Mouse (Mus musculus) 416B (cell line): ENCODE measurements around the gene Grin2a.
A peak's percentile ranks its signal among the peaks of the same experiment; 100 is the strongest.

ENCODE experiments used
- DNase-seq: peaks from one replicate; pipeline ENCODE4 v3.0.0; 2011; ENCODE audit warnings: low read depth

Gene Grin2a

DNA sequence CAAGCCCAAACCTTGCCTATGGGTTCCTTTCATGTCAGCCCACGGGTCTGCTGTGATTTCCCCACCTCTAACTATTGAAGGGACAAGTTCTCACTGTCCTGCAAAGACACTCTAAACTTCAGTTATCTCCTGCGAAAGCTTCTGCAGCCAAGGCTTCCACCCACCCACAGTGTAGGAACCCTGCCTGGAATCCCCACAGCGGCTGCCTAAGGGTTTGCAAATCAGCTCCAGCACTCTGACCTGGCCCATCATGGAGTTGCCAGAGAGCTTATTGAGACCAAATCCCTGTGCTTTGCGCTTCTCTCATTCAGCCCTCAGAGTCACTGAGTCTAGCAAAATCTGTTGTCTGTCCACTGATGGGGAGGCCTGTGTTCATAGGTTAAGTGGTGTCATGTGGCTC, 130.3 kb downstream of the Grin2a start:
- no peak for DNase-seq

DNA sequence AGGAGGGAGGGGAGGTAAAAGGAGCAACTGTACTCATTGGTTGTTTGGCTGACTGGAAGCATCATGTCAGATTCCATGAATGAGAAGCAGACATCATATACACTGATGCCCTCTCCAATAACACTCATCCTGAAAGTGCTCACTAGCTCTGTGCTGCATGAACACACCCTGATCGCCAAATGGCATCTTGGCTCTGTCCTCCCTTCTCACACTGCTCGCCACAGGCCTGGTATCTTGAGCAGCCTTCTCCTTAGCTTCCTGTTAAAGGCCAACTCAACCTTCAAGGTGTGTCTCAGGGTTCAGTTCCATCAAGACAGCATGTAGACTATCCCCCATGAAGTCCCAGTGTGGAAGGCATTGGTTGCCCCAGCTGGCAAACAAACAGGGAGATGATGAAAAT, 137.6 kb downstream of the Grin2a start:
- DNase-seq = no peak

DNA sequence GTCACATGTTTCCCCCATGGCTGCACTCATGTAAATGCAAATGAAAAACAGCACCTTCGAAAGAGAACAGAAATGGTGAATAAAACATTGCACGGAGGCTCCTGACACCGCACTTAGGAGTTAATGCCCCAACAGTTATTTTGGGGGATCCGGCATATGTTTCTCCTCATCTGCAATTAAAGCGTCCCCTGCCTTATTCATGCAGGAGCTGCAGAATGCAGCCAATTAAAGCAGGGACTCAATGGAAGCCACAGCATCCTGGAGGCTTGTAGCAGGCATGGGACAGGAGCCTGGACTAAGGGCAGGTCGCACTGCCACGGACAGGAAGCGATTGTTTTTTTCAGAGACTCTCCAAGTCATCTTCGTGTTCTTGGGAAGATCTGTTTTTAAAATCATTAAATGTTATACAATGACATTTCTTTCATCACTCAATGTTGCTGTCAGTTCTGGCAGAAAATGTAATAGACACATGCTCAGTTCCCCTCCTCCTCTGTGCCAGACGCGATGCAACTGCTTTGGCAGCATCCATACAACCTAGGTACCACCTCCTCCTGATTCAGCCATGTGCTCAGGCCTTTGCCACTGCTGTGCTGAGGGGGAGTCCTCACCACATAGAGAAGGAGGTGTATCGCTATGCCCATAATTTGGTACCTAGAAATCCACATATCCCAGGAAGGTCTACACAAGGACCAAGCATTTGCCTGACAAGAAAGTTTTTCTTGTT, 143.9 kb downstream of the Grin2a start:
- no peak for DNase-seq

GRCm38 (mm10) chr16:9841496-9841895, 153.9 kb downstream of the Grin2a start:
- DNase-seq = no peak

DNA sequence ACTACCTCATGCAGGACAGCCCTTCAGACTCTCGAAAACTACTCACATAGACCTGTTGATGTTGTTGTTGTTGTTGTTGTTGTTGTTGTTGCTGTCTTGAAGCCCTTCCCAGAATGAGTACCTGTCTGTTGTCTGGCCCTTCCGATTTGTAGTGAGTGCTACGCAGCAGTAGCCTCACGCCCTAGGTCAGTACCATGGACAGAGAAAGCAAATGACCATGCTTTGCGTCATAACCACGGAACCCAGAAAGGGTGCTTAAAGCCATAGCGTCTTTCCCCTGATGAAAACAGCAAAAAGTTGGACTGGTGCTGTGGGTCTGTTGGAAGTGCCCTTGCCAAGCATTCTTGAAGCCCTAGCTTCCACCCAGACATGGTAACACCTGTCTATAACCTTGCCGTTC, 158.8 kb downstream of the Grin2a start:
- peak; percentile 21 for DNase-seq

GRCm38 (mm10) chr16:9834236-9834635, 161.1 kb downstream of the Grin2a start:
- DNase-seq = no peak

GRCm38 (mm10) chr16:9825110-9825483, 170.3 kb downstream of the Grin2a start:
- no peak for DNase-seq

- DNase-seq = no peak
Observed at GRCm38 (mm10) chr16:9824436-9825109, 170.8 kb downstream of the Grin2a start.

DNA sequence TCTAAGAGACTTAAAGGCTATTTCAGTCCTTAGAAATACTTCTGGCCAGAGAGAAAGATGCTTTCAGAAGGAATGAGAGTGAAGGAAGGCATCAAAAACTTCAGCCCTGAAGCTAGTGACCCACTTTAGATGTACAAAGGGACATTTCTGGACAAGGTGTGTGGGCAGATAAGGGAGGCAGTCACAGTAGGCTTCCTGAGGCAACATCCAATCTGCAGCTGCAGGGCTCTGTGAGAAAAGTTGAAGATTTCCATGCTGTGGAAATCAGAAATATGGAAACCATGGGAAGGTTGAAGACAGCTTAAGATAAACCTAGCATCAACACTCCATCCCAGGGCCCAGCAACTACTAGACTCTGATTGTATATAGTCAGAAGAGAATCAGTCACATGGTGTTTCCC, 171.7 kb downstream of the Grin2a start:
- no peak for DNase-seq

- no peak for DNase-seq
Observed at GRCm38 (mm10) chr16:9819508-9819907, 175.9 kb downstream of the Grin2a start.

DNA sequence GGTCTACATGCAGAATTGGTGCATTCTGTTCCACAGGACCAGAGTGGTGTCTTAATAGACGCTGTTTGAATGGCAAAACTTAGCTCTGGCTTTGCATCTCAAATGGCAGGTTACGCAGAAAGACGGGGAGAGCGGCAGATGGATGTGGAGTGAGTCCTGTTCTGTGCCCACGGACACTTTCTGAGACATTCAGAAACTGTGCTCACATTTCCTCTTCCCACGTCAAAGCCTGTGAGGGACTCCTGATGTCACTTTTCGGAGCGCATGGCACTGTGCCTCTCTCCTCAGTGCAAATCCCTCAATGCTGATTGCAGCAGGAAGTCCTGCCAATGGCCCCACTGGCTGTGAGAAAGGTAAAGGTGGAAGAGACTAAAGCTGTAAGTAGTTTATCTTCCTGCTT, 194.0 kb downstream of the Grin2a start:
- no peak for DNase-seq

DNA sequence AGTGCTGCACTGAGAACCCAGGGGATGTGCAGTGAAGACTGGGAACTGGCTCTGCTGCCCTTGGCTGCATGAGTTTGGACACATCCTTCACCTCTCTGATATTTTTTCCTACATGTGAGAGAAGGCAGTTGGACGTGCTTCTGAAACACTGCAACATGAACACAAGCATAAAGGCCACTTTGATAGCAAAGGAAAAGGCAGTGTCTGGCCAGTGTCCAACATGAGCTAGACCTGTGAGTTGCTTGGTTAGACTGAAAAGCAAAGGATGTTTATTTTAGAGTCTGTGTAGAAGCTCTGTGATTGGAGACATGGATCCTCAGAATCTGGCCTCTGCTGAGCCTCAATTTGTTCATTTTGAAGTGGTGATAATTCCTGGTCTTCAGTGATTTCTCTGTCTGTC, 195.1 kb downstream of the Grin2a start:
- no peak for DNase-seq

- no peak for DNase-seq
Observed at GRCm38 (mm10) chr16:9792976-9793375, 202.4 kb downstream of the Grin2a start.

DNA sequence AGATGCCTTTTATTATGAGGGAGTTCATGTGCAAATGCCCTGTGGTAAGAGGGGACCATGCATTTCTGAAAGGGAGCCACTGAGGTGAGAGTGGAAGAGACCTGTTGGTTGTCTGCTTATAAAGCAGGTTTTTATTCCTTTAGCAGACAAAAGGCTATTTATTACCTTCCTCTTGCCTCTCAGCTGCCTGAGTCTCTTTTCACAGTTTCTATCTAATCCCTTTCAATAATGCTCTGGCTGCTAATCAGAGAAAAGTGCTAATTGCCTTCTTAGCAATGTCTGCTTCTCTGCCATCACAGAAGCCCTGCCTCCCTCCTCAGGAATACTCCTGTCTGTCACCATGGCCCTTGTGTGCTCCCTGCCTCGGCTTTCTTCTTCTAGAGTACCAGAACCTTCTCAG, 209.1 kb downstream of the Grin2a start:
- DNase-seq = no peak

DNA sequence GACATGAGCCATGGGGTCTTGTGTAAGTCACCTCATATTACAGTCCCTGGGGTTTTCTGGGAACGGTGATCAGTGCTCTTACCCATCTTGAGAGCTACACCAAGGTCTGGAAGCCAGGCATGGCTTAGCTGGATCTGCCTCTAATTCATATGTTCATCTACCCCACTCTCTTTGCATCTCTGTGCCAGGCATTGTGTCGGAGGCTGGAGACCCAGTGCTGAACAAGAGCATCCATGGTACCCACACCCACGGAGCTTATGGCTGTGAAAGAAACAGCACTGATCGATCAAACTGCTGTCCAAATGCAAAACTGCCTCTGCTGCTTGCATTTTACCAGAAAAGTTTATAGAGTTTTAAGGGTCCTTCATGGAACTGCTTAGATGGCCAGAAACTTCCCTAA, 209.5 kb downstream of the Grin2a start:
- no peak for DNase-seq

DNA sequence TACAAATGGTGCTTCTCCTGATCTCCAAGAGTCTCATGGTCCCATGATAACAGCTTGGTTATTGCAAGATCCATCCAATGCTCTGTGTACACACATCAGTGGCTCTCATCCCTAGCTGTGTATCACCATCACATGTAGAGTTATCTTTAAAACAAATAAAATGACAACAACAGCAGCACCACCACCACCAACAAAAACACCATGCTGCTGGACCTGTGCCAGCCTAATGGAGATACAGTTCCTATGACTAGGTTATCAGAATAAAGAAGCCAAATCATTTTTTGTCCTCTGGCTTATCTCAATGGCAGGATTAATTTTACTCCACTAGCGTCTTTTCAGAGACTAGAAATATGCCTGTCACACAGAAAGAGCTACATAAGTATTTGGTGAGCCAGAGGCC, 226.4 kb downstream of the Grin2a start:
- DNase-seq = no peak

DNA sequence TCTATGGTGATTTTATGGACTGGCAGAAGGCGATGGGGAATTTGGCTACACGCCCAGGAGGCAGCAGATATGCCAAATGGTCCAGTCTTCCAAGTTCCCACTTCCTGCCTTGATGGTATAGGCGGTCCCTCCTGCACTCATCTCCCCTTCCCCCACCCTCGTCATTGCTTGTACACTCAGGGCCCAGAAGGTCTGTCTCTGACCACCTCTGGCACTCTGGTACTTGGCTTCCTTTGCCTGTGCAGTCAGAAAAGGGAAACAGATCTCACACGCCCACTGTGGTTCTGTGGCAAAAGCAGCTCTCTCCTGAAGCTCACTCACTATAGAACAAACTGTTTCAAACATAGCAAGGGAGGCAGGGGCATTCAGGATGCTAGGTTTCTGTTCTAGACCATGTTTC, 227.0 kb downstream of the Grin2a start:
- no peak for DNase-seq

- no peak for DNase-seq
Observed at GRCm38 (mm10) chr16:9767946-9768345, 227.4 kb downstream of the Grin2a start.

GRCm38 (mm10) chr16:9764086-9764485, 231.3 kb downstream of the Grin2a start:
- DNase-seq = no peak

DNA sequence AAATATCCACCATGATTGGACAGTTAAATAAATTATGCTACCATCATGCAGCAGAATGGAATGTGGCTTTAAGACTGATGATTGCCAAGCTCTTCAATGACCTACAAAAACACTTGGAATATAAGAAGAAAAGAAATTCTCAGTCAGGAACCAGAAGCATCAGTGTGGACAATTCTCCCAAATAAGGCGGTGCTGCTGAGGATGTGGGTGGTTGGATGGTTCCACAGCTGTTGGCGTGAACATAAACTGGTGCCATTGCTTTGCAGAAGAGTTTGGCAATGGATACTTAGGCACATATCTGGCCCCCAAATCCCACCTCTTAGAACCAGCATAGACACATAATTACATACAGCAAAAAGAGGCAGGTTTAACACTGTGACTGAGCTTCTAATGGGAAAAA, 235.0 kb downstream of the Grin2a start:
- no peak for DNase-seq

GRCm38 (mm10) chr16:9756849-9757248, 238.5 kb downstream of the Grin2a start:
- DNase-seq = no peak

DNA sequence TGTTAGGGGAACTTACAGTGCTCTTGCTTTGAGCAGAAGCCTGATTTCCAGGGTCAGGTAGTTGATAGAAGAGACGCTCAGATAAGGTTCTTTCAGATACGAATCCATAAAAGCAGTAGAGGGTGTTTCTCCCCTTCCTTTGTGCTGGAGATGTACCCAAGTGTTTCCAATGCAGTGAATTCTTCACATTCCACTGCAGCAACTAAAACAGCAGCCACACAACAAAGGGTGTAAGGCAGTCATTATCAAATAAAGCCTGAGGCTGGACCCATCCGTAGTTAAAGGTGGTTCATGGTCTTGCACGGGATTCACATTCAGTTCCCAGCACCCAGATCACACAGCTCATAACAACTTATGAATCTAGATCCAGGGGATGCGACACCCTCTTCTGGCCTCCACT, 241.3 kb downstream of the Grin2a start:
- no peak for DNase-seq

- no peak for DNase-seq
Observed at GRCm38 (mm10) chr16:9753045-9753444, 242.3 kb downstream of the Grin2a start.

- DNase-seq = no peak
Observed at GRCm38 (mm10) chr16:9752600-9752999, 242.8 kb downstream of the Grin2a start.
